Mouse (Mus musculus): ENCODE measurements at regions not wholly inside any gene's neighbourhood (a gene's known extent, or its start where the extent isn't known, plus 50 kb on each side); places are given as distances from the start of the nearest gene placed in this dataset.

DNA sequence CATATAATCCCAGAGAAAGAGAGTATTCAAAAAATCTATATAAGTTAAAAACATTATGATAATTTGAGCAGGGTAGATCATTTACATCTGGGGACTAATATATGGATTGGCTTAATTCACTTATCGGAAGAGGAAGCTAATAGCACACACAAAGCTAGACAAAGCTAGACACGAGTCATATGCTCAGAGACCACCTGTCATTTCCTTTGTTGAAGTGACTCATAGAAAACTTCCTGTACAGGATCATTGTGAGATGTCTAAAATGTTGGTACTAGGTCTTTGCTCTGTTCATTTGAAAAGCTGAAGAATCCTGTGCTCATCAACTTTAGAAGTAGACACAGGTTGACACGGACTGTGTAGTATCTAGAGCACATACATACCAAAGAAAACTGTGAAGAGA is 101.5 kb downstream of the Ndfip2 start:
- WGBS, result 75% methylated on average over 3 of the region's 3 CpGs
- Histone ChIP-seq H3K36me3 (no peaks in the 10 kb centered on the region), H3K4me1 (replicated peaks) (no peaks in the 10 kb centered on the region)

More for the DNA sequence above, 101.5 kb downstream of the Ndfip2 start:
- no peak overlapping the region for H3K9ac ChIP-seq
- no peaks in the 10 kb centered on the region for H3K27me3 ChIP-seq (replicated peaks)
- ATAC-seq, result no peak
- no peaks in the 10 kb centered on the region for H3K9me3 ChIP-seq
- H3K4me2 ChIP-seq (replicated peaks), result no peak overlapping the region
- no peak overlapping the region for H3K27ac ChIP-seq
- H3K4me3 ChIP-seq (replicated peaks), result no peak overlapping the region
